Mouse (Mus musculus) T-cell, adult 2 months (primary cell): ENCODE data around the gene Atp5j.

Experiments
- DNase-seq: peaks from one replicate; pipeline ENCODE4 v3.0.0; 2022; ENCODE audit warnings: low spot score

The Atp5j gene

GRCm38 (mm10) chr16:84807874-84808273 lies 27.6 kb downstream of the Atp5j start:
- DNase-seq: no peak

GRCm38 (mm10) chr16:84806175-84806574 lies 29.2 kb downstream of the Atp5j start:
- DNase-seq: no peak

- DNase-seq: no peak
These were observed 30.6 kb downstream of the Atp5j start for GRCm38 (mm10) chr16:84804866-84805265.

GRCm38 (mm10) chr16:84802217-84802616 lies 33.2 kb downstream of the Atp5j start:
- DNase-seq: no peak

GRCm38 (mm10) chr16:84800038-84800437 lies 35.4 kb downstream of the Atp5j start:
- DNase-seq: no peak

GRCm38 (mm10) chr16:84796678-84797077 lies 38.7 kb downstream of the Atp5j start:
- DNase-seq: no peak

GRCm38 (mm10) chr16:84795337-84795736 lies 40.1 kb downstream of the Atp5j start:
- no peak for DNase-seq

- no peak for DNase-seq
These were observed 42.0 kb downstream of the Atp5j start for GRCm38 (mm10) chr16:84793401-84793800.

GRCm38 (mm10) chr16:84790595-84791165 lies 44.7 kb downstream of the Atp5j start:
- no peak for DNase-seq

GRCm38 (mm10) chr16:84784966-84785365 lies 50.5 kb downstream of the Atp5j start:
- DNase-seq: no peak

GRCm38 (mm10) chr16:84783279-84783678 lies 52.1 kb downstream of the Atp5j start:
- no peak for DNase-seq

- no peak for DNase-seq
These were observed 55.7 kb downstream of the Atp5j start for GRCm38 (mm10) chr16:84779718-84780117.

- DNase-seq: no peak
These were observed 56.4 kb downstream of the Atp5j start for GRCm38 (mm10) chr16:84778861-84779630.

GRCm38 (mm10) chr16:84778431-84778830 lies 57.0 kb downstream of the Atp5j start:
- DNase-seq: no peak
